Mouse (Mus musculus): Measurements from ENCODE around the gene Elovl2. TPM values are rescaled to one million over a fixed set of nuclear protein-coding genes. Genes with fewer than 3 reads are reported as not detected.

The Elovl2 gene
- polyA plus RNA-seq, 1 experiment from 2014 or later = 46.0 TPM

- Histone ChIP-seq H3K27me3 (ENCODE audit: poor library complexity, severe bottlenecking) (no peaks in the 10 kb centered on the region), H3K9me3 (no peaks in the 10 kb centered on the region), H3K27ac (peak within 1 kb of the TSS; percentile 93), H3K4me1 (peaks cover 16% of the 10 kb centered on the region), H3K36me3 (replicated peaks) (no peaks in the 10 kb centered on the region), H3K4me3 (peak within 1 kb of the TSS; percentile 84)
- peak; percentile 96 for DNase-seq (ENCODE audit: extremely low spot score, low spot score)
- under 1% methylated on average over 77 of the region's 78 CpGs for WGBS
Measured at GRCm38 (mm10) chr13:41249538-41250317, 29.5 kb upstream of the Elovl2 start, which contains the start of gene Smim13. Gene Smim13 (plus strand): TSS chr13:41249844.

GRCm38 (mm10) chr13:41248751-41249520 lies 28.7 kb upstream of the Elovl2 start:
- no peaks in the 10 kb centered on the region for H3K9me3 ChIP-seq
- peaks cover 16% of the 10 kb centered on the region for H3K4me1 ChIP-seq
- H3K27ac ChIP-seq = peak overlapping the region; percentile 93
- peak overlapping the region; percentile 84 for H3K4me3 ChIP-seq
- no peaks in the 10 kb centered on the region for H3K36me3 ChIP-seq (replicated peaks)
- H3K27me3 ChIP-seq (ENCODE audit: poor library complexity, severe bottlenecking) = no peaks in the 10 kb centered on the region
- no peak for DNase-seq (ENCODE audit: extremely low spot score, low spot score)
- WGBS = 50% methylated on average over 12 of the region's 12 CpGs

- H3K4me1 ChIP-seq = peaks cover 7% of the 10 kb centered on the region
- H3K27ac ChIP-seq = no peak overlapping the region
- DNase-seq (ENCODE audit: extremely low spot score, low spot score) = no peak
- H3K27me3 ChIP-seq (ENCODE audit: poor library complexity, severe bottlenecking) = 0 out of 2 replicates have a peak, but pooled peaks cover 7% of the 10 kb centered on the region
- no peaks in the 10 kb centered on the region for H3K36me3 ChIP-seq (replicated peaks)
- no peak overlapping the region for H3K4me3 ChIP-seq
- WGBS = 70% methylated on average over 6 of the region's 6 CpGs
- no peaks in the 10 kb centered on the region for H3K9me3 ChIP-seq
Measured at GRCm38 (mm10) chr13:41244306-41244830, 24.2 kb upstream of the Elovl2 start.

GRCm38 (mm10) chr13:41241557-41241956 lies 21.4 kb upstream of the Elovl2 start:
- H3K4me3 ChIP-seq = no peak overlapping the region
- no peaks in the 10 kb centered on the region for H3K9me3 ChIP-seq
- WGBS = 79% methylated on average over 2 of the region's 2 CpGs
- 0 out of 2 replicates have a peak, but pooled peaks cover 8% of the 10 kb centered on the region for H3K27me3 ChIP-seq (ENCODE audit: poor library complexity, severe bottlenecking)
- DNase-seq (ENCODE audit: extremely low spot score, low spot score) = no peak
- H3K27ac ChIP-seq = no peak overlapping the region
- H3K4me1 ChIP-seq = no peaks in the 10 kb centered on the region
- H3K36me3 ChIP-seq (replicated peaks) = no peaks in the 10 kb centered on the region

DNA sequence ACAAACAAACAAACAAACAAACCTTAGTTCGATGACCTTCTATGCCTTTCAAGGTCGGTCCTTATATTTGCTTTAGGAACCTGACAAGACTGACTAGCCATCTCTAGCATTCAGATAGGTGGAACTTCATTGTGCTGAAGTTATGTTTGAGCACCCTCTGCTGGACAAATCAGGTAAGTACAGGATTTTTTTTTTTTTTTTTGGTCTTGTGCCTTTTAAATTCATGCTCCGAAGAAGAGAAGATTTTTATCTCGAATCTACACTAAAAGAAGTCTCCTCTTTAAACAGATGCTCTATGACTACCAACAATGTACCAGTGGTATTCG lies 18.6 kb upstream of the Elovl2 start:
- no peak for DNase-seq (ENCODE audit: extremely low spot score, low spot score)
- WGBS = 20% methylated on average over 5 of the region's 5 CpGs
- no peaks in the 10 kb centered on the region for H3K36me3 ChIP-seq (replicated peaks)
- H3K27me3 ChIP-seq (ENCODE audit: poor library complexity, severe bottlenecking) = 0 out of 2 replicates have a peak, but pooled peaks cover 8% of the 10 kb centered on the region
- no peaks in the 10 kb centered on the region for H3K4me1 ChIP-seq
- no peaks in the 10 kb centered on the region for H3K9me3 ChIP-seq
- H3K4me3 ChIP-seq = no peak overlapping the region
- no peak overlapping the region for H3K27ac ChIP-seq

GRCm38 (mm10) chr13:41238035-41238804 lies 18.0 kb upstream of the Elovl2 start:
- no peaks in the 10 kb centered on the region for H3K9me3 ChIP-seq
- no peak overlapping the region for H3K27ac ChIP-seq

DNA sequence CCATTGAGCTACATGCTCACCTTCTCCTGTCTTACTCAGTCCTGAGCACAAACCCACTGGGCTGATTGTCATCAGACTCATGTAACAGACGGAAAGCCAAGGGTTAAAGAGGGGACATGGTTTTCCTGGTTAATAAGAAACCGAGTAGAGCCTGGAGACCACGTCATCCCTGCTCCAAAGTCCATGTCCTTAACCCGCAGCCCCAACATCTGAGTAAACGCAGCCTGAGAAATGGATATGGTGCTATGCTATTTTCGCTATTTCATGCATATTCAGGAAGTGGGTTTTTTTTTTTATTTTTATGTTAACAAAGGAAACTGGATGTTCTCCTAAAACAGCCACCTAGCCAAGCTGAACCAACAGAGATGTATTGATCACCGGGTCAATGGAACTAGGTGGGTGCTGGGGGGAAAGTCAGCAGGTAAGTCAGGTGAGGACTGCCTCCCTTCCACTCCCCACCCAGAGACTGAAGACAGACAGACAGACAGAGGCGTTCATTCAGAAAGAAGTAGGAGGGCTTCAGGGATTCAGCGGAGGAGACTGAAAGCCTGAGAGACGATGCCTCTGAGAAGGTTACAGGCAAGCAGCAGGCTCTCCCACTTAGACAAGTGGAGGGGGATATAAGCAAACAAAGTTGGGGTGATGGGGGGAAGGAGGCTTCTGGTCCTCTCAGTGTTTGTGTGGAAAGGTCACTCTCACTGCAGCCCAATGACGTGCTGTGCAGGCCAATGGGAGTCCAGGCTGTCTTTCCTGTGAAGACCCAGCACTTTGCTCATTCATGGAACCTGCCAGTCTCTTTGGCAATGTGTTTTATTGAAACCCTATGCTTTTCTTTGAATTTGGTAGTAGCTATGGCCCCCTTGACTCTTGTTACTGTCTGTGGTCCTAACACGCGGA lies 15.9 kb upstream of the Elovl2 start:
- no peaks in the 10 kb centered on the region for H3K4me1 ChIP-seq
- 84% methylated on average over 13 of the region's 13 CpGs for WGBS
- H3K9me3 ChIP-seq = no peaks in the 10 kb centered on the region
- no peak overlapping the region for H3K4me3 ChIP-seq
- 0 out of 2 replicates have a peak, but pooled peaks cover 8% of the 10 kb centered on the region for H3K27me3 ChIP-seq (ENCODE audit: poor library complexity, severe bottlenecking)
- no peaks in the 10 kb centered on the region for H3K36me3 ChIP-seq (replicated peaks)
- no peak overlapping the region for H3K27ac ChIP-seq
- no peak for DNase-seq (ENCODE audit: extremely low spot score, low spot score)

More at GRCm38 (mm10) chr13:41238035-41238804, 18.0 kb upstream of the Elovl2 start:
- 78% methylated on average over 10 of the region's 10 CpGs for WGBS
- DNase-seq (ENCODE audit: extremely low spot score, low spot score) = no peak
- Histone ChIP-seq H3K4me3 (no peak overlapping the region), H3K36me3 (replicated peaks) (no peaks in the 10 kb centered on the region), H3K4me1 (no peaks in the 10 kb centered on the region), H3K27me3 (ENCODE audit: poor library complexity, severe bottlenecking) (0 out of 2 replicates have a peak, but pooled peaks cover 8% of the 10 kb centered on the region)

DNA sequence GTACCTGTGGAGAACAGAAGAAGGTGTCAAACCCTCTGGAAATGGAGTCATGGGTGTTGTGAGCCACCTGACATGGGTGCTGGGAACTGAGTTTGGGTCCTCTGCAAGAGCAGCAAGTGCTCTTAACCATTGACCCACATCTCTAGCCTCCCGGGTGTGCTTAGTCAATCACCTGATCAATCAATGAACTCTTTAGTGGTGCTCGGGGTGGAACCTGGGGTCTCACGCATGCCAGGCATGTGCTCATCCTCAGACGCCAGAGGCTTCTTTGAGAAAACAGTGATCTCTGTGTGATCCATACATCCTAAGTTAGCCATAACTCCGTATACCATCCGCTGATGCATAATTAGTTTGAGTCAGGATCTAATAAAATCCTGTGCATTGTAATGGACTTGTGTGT lies 15.0 kb upstream of the Elovl2 start:
- Histone ChIP-seq H3K36me3 (replicated peaks) (no peaks in the 10 kb centered on the region), H3K9me3 (no peaks in the 10 kb centered on the region), H3K4me1 (no peaks in the 10 kb centered on the region), H3K27ac (no peak overlapping the region), H3K27me3 (ENCODE audit: poor library complexity, severe bottlenecking) (0 out of 2 replicates have a peak, but pooled peaks cover 8% of the 10 kb centered on the region), H3K4me3 (no peak overlapping the region)
- no peak for DNase-seq (ENCODE audit: extremely low spot score, low spot score)
- 91% methylated on average over 6 of the region's 6 CpGs for WGBS

- 86% methylated on average over 7 of the region's 7 CpGs for WGBS
- Histone ChIP-seq H3K27me3 (ENCODE audit: poor library complexity, severe bottlenecking) (no peaks in the 10 kb centered on the region), H3K4me3 (no peak overlapping the region), H3K9me3 (no peaks in the 10 kb centered on the region), H3K27ac (no peak overlapping the region), H3K4me1 (no peaks in the 10 kb centered on the region), H3K36me3 (replicated peaks) (no peaks in the 10 kb centered on the region)
- no peak for DNase-seq (ENCODE audit: extremely low spot score, low spot score)
Measured at GRCm38 (mm10) chr13:41233241-41233640, 13.0 kb upstream of the Elovl2 start.

GRCm38 (mm10) chr13:41232209-41232608 lies 12.0 kb upstream of the Elovl2 start:
- H3K27ac ChIP-seq = no peak overlapping the region
- WGBS = 95% methylated on average over 15 of the region's 15 CpGs

DNA sequence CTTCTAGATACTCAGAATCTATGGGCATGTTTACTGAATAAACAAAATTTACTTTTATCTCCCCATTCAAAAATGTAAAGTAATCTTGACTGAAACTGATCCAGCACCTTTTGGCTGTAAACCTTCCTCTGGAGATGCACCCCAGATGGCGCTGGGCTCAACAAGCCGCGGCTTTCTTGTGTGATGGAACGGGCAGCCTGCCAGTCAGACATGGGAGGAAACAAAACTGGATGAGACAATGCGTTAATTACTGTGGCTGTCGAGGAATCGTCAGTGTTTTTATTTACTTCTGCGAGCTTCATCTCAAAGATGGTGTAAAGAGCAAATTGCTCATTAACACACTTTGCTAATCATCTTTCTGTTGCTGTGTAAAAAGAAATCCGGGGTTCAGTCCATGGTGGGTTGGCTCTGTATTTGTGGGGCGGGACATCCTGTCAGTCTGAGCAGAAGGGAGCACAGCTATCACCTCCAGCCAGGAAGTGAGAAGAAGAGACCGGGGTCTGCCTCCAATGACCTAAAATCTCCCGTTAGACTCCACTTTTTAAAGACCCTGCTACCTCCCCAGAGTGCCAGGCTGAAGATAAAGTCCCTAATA lies 11.3 kb upstream of the Elovl2 start:
- no peak overlapping the region for H3K4me3 ChIP-seq
- DNase-seq (ENCODE audit: extremely low spot score, low spot score) = no peak
- no peaks in the 10 kb centered on the region for H3K9me3 ChIP-seq
- H3K27me3 ChIP-seq (ENCODE audit: poor library complexity, severe bottlenecking) = no peaks in the 10 kb centered on the region
- H3K4me1 ChIP-seq = no peaks in the 10 kb centered on the region
- 91% methylated on average over 12 of the region's 12 CpGs for WGBS
- no peak overlapping the region for H3K27ac ChIP-seq
- no peaks in the 10 kb centered on the region for H3K36me3 ChIP-seq (replicated peaks)

More at GRCm38 (mm10) chr13:41232209-41232608, 12.0 kb upstream of the Elovl2 start:
- Histone ChIP-seq H3K4me3 (no peak overlapping the region), H3K9me3 (no peaks in the 10 kb centered on the region), H3K4me1 (no peaks in the 10 kb centered on the region), H3K27me3 (ENCODE audit: poor library complexity, severe bottlenecking) (no peaks in the 10 kb centered on the region), H3K36me3 (replicated peaks) (no peaks in the 10 kb centered on the region)
- no peak for DNase-seq (ENCODE audit: extremely low spot score, low spot score)
